Mouse (Mus musculus) T-helper 2 cell (primary cell): Measurements from ENCODE around the gene Tnr.

ENCODE experiments used
- in situ Hi-C: fragments of 300-600 bp; cut with MboI, MseI; formaldehyde crosslinking; loops from one replicate; pipeline ENCODE4 v1.15.1; 2025; ENCODE audit warnings: high pct_unique_total_duplicates

Tnr gene

GRCm38 (mm10) chr1:159629822-159630589 lies 106.4 kb downstream of the Tnr start:
- in situ Hi-C loops: no loop called here

DNA sequence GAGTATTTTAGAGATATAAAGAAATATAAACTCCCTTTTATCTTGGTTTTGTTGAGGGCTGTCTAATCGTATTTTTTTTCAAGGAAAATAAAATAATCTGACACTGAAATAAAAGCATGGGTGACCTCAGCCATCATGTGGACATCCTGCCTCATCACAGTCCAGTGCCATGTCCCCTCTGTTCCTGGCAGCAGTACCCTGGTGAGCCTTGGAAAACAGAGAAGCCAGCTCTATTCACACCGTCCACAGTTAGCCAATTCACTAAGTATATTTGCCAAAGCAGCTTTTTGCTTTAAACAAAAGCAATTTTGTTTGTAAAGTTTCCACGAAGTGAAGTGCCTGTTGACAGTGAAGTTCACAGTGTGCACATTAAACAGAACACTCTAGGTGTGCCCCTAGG lies 109.0 kb downstream of the Tnr start:
- in situ Hi-C loops: no loop called here

GRCm38 (mm10) chr1:159639408-159639807 lies 115.8 kb downstream of the Tnr start:
- in situ Hi-C loops: no loop called here

GRCm38 (mm10) chr1:159645719-159646118 lies 122.2 kb downstream of the Tnr start:
- in situ Hi-C loops: no loop called here

DNA sequence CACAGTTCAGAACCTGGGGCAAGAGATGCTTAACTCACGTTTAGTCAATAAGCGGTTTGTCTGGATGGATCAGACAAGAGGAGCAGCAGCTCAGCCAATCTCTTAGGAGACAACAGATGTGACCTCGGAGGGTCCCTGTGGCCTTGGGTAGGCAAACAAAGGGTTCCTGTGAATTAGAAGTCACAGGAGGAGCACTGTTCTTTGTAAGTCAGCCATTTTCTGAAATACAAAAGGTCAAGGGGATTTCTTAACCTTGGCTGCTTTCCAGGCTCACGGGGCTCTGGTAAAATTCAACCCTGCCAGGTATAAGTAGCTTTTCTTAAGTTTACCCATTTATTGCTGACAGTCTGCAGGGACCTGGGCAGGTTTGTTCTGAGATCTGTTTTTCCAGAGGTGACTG lies 126.9 kb downstream of the Tnr start:
- in situ Hi-C loops: no loop called here

DNA sequence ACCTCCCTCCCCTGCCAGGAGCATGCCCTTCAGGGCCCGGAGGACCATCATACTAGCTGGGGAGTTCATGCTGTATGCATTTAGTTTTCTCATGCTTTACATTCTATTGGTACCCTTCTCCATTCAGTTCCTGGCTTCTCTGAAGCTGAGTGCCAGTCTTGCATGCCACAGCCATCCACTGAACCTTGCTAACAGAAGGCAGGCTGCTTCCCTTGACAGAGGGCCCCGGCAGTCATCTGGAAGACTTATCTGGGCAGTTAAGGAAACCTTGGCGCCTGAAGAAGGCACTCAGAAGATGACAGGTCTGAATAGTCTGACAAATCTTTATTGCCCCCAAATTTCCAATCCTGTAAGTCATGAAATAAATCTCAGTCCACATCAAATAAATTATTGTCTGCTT lies 131.7 kb downstream of the Tnr start:
- in situ Hi-C loops: no loop called here

GRCm38 (mm10) chr1:159657856-159658542 lies 134.4 kb downstream of the Tnr start:
- in situ Hi-C loops: no loop called here

DNA sequence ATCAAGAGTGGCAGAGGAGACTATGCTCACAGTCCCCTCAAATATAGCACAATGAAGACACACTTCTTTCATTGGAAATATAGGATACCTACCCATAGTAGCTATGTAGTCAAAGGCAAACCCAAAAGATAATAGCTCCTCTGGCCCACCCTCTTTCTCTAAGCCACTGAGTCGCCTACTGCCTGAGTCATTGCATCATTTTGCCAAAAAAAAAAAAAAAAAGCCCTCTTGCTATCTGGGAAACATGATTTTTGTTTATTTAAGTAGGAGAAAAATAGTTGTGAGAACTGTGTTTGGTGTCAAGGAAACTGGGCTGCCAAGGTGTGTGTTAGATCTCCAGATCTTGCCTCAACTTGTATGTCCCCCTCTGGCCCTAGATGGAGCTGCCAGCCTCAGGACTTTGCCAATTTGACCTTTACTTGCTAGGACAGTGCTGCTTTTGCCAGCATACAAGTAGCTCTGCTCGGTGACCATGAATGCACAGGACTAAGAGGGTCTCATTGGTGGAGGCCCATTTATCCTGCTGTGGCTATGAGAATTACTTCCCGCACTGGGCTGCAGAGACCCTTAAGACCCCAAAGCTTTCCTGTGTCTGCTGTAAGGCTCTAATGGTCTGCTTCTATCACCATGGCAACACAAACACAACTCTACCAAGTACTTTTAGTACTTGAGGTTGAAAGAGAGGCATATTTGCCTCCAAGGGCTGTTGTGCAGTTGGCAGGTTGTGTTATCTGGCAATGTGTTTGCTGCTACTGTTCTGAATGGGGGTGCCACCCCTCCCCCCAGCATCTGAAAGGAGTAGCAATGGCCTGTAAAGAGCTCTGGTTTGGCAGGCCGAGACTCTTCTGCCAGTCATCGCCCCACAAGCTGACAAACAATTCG lies 137.3 kb downstream of the Tnr start:
- in situ Hi-C loops: no loop called here

GRCm38 (mm10) chr1:159664496-159664895 lies 140.9 kb downstream of the Tnr start:
- in situ Hi-C loops: no loop called here

DNA sequence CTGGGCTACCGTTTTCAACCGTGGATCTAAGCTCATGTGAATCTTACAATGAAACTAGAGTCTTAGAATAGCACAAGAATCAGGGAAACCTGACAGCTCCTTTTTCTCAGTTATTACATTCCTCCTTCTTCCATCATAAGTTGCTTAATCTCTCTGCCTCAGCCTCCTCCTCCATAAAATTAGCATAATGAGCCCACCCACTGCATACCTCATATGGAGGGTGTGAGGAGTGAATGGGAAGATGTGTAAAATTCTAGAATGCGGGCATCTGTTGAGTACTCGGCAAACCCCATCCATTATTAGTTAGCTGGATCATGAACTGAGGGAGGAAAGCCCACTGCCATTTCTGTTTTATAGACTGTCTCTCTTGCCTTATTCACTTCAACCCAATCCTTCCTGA lies 141.4 kb downstream of the Tnr start:
- in situ Hi-C loops: no loop called here

DNA sequence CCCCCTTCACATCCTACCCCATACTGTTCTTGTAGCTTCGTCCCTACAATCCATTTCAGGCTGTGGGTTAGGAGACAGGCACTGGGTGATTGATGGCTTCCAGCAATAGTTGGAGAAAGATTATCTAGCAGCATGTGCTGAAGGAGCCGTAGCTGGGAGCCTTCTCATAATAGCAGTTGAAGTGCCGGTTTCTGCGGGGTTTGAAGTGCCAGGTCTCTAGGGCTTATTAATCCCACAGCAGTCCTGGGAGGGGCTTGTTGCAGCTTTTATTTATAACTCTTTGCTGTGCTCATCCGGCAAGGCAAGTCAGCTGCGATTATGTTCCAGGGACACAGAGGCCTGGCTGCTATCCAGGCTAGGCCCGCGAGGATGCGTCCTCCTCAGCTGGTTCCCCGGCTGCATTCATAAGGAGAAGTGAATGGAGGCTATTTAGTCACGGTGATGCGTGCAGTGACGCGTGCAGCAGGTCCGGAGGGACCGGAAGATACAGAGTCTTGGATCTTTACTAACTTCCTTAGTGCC lies 147.1 kb downstream of the Tnr start:
- in situ Hi-C loops: loop anchor here (10.0 kb wide), 1 partner anchor 404 kb away; no protein-coding TSS in a partner anchor

DNA sequence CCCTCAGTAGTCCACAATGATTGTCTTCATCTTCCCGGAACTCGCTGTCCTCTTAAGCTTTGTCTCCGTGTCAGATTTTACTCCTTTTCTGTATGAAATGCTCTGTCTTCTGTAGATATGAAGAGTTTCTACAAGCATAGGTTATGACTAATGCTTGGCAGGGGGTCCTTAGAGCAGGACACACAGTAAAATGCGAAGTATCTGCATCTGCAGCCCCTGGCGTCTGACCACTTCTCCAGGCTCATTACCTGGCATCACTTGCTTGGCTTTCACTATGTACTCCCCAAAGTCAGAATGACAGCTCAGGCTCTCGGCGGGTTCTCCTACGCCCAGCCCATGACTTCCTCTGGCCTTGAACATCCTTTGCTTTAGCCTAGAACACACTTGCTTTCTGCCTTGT lies 147.6 kb downstream of the Tnr start:
- in situ Hi-C loops: loop anchor here (10.0 kb wide), 1 partner anchor 404 kb away; no protein-coding TSS in a partner anchor

DNA sequence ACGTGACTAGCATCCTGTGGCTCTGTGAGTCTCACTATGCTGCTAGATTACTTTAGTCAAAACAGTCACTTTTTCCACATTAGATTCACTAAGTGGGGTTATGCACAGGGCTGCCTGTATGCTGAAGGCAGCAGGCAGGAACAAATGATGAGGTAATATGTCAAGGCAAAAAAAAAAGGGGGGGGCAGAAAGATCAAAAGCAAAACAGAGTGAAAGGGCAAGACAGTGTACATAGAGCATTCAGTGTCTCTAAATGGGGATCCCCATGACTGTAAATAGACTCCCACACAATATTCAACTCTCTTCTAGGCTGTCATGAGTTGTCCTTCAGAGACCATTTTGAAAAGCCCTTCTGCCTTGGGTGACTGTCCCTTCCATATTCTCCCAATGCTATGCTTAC lies 150.7 kb downstream of the Tnr start:
- in situ Hi-C loops: loop anchor here (10.0 kb wide), 1 partner anchor 401 kb away; no protein-coding TSS in a partner anchor

DNA sequence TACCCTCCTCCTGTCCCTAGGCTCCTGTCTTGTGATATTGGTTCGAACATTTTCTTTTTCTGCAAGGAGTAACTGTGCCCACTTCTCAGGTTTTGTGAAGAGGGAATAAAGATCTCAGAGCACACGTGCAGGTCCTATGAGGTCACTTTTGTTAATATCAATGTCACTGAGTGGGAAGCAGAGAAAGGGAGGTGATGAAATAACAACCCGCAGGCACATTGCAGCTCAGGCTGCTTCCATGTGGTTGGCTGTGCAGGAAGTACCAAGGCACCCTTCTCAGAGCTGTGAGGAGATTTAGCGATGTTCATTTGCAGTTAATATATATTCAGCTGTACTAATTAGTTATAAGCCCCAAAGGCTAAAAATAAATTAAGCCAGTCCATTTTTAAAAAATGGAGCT lies 151.9 kb downstream of the Tnr start:
- in situ Hi-C loops: loop anchor here (10.0 kb wide), 1 partner anchor 399 kb away; no protein-coding TSS in a partner anchor

DNA sequence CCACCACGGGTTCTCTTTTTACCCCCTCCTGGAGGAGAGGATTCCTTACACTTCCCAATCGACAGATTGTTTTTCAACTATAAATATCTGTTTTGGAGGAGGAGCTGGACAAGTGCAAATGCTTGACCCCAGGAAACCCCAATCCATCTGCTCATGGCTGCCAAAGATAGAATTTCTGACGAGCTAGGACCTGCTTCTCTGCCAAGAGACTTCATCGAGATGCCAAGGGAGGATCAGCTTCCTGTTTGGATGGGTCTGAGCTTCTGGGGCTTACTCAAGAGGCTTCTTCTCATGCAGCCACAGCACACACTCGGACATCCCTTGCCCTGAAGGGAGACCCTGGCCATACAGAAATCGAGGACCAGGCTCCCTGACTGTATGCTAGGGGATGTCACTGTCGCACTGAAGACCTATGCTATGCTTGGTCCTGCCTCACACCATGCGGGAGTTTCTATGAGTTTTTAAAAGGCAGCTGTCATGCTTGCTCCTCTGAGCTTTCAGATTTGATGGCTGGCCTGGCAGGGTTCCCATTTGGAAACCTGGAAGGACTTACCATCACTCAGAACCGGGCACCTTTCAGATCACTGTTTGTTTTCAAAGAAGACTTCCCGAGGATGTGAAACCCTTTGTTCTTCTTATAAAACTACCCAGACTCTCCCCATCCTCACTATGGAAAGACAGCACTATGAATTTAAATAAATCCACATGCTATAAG lies 154.8 kb downstream of the Tnr start:
- in situ Hi-C loops: loop anchor here (10.0 kb wide), 1 partner anchor 396 kb away; no protein-coding TSS in a partner anchor

- in situ Hi-C loops: no loop called here
Measured at GRCm38 (mm10) chr1:159681252-159681651, 157.7 kb downstream of the Tnr start.

DNA sequence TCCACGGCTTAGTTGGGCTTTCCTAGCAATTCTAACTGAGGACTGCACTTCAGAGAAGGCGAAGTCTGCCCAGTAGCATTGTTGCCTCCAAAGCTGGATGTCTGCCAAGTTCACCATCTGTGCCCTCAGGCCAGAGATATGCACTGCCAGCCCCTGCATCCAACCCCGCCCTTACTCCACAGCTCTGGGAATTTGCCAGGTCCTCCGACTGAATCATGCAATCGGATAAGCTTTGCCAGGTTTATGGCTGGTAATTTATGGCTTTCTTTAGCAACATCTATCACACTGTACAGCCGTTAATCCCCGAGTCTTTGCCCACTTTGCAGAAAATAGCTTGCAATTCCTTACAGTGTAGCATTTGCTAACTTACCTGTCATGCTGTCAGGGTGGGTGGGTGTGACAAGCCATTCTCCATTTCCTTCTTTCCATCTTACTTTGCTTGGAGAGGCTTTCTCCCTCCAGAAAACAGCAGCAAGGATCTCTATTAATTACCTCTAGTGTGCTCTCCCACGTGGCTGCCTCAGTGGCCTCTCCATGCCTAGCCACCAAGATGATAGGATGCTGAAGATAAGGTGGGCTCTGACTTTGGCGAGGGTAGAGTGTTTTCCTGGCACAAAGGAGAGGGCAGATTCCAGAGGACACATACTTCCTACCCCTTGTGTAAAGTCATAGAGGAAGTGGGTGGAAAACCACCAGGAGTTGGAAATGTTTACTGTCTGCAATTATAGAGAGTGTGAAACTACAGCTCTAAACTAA lies 163.1 kb downstream of the Tnr start:
- in situ Hi-C loops: no loop called here

- in situ Hi-C loops: no loop called here
Measured at GRCm38 (mm10) chr1:159696717-159697116, 173.1 kb downstream of the Tnr start.

- in situ Hi-C loops: no loop called here
Measured at GRCm38 (mm10) chr1:159702038-159702437, 178.5 kb downstream of the Tnr start.

DNA sequence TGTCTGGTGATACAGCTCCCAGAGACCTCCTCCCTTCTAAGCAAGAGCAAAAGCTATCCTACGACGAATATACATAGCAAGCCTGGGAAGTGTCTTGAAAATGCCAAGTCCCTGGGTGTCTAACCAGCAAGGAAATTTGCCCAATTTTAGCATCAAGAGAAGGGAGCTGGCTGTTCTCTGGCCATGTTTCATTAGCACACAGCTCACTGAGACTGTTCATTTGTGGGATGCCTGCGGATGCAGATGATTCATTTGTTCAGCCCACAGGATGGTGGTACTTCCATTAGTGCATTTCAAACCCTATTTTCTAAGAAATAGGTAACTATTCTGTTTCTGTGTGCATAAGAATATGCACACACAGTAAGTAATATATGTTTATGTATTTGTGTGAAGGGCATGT lies 181.4 kb downstream of the Tnr start:
- in situ Hi-C loops: no loop called here
